Mouse (Mus musculus): ENCODE results near the gene Rtp2. TPM values are rescaled to one million over a fixed set of nuclear protein-coding genes. Genes with fewer than 3 reads are reported as not detected.

The Rtp2 gene
- polyA plus RNA-seq (2014; fragmentation: Nextera tagmentation; extraction: Ambion mirVana): not detected in 2 replicates

GRCm38 (mm10) chr16:23932294-23932693, at the start of gene Rtp2:
Gene Rtp2, minus strand, starts transcription at chr16:23932394.
- no peaks in the 10 kb centered on the region for H3K27me3 ChIP-seq (ENCODE audit: control insufficient read depth, insufficient read depth, low read length)
- H3K4me1 ChIP-seq (ENCODE audit: control insufficient read depth in 2 of 2, insufficient read depth in 2 of 2, low read length in 2 of 2): peaks cover 0 to 6% of the 10 kb centered on the region in 2 experiments; a peak in 1 of 4 replicates
- H3K9ac ChIP-seq (ENCODE audit: low read length): no peak within 1 kb of the TSS
- no peaks in the 10 kb centered on the region for H3K9me3 ChIP-seq (ENCODE audit: control insufficient read depth, low read length)
- peak within 1 kb of the TSS; percentile 52 for H3K4me2 ChIP-seq (ENCODE audit: low read length)
- H3K36me3 ChIP-seq (ENCODE audit: control insufficient read depth, insufficient read depth, low read length): no peaks in the 10 kb centered on the region
- H3K4me3 ChIP-seq (ENCODE audit: control insufficient read depth in 1 of 2, insufficient read depth in 1 of 2, low read depth in 1 of 2, low read length in 2 of 2): peak within 1 kb of the TSS; percentile 17 to 20
- H3K27ac ChIP-seq (replicated peaks in 1 of 2; ENCODE audit: control insufficient read depth in 1 of 2, insufficient read depth in 1 of 2, low read depth in 2 of 2, low read length in 2 of 2): no peak within 1 kb of the TSS
- no peak for ATAC-seq (ENCODE audit: insufficient number of reproducible peaks, insufficient read depth, low FRiP score, low read depth)
- WGBS: 82% methylated on average over 11 of the region's 11 CpGs

DNA sequence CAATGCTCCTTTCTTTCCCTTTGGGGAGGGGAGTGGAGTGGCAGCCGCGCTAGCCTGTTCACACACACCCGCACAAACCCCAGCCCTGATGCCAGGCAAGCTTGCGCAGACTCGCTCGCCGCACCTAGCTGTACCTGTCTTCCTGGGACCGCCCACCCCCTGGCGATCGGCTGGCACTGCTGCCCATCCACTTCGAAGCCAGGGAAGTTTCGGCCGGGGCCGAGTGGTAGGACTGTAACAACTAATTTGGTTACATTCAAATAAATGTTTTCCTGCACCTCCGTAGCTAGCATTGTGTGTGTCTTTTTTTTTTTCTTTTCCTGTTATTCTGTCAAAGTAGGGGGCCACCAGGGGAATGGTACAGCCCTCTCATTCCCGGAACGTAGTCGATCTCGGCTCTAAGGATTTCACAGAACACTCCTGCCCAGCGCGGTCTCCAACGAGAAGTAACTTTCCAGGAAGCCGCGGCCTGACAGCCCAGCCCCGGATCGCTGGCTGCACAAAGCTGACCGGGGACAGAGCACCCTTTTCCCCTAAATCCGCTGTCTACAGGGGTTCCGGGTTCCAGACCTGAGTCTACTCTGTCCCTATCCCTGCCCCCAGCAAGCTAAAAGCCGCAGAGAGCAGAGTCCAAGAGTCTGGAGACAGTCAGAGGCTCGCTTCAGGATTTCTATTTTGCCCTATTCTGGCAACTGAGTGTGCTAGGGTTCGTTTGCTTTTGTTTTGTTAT, 49.0 kb upstream of the Rtp2 start:
- Histone ChIP-seq H3K4me3 (ENCODE audit: control insufficient read depth in 1 of 2, insufficient read depth in 1 of 2, low read depth in 1 of 2, low read length in 2 of 2) (peak overlapping the region; percentile 48 to 54), H3K36me3 (ENCODE audit: control insufficient read depth, insufficient read depth, low read length) (no peaks in the 10 kb centered on the region), H3K4me1 (ENCODE audit: control insufficient read depth in 2 of 2, insufficient read depth in 2 of 2, low read length in 2 of 2) (peaks cover 13 to 31% of the 10 kb centered on the region in 2 experiments), H3K27ac (replicated peaks in 1 of 2; ENCODE audit: control insufficient read depth in 1 of 2, insufficient read depth in 1 of 2, low read depth in 2 of 2, low read length in 2 of 2) (no peak overlapping the region), H3K27me3 (ENCODE audit: control insufficient read depth, insufficient read depth, low read length) (0 out of 2 replicates have a peak, but pooled peaks cover 7% of the 10 kb centered on the region), H3K9ac (ENCODE audit: low read length) (peak overlapping the region; percentile 74), H3K4me2 (ENCODE audit: low read length) (peak overlapping the region; percentile 99), H3K9me3 (ENCODE audit: control insufficient read depth, low read length) (no peaks in the 10 kb centered on the region)
- no peak for ATAC-seq (ENCODE audit: insufficient number of reproducible peaks, insufficient read depth, low FRiP score, low read depth)
- under 1% methylated on average over 32 of the region's 32 CpGs for WGBS

GRCm38 (mm10) chr16:23980201-23980870, 48.1 kb upstream of the Rtp2 start:
- 0 out of 2 replicates have a peak, but pooled peaks cover 7% of the 10 kb centered on the region for H3K27me3 ChIP-seq (ENCODE audit: control insufficient read depth, insufficient read depth, low read length)
- no peaks in the 10 kb centered on the region for H3K9me3 ChIP-seq (ENCODE audit: control insufficient read depth, low read length)
- no peaks in the 10 kb centered on the region for H3K36me3 ChIP-seq (ENCODE audit: control insufficient read depth, insufficient read depth, low read length)
- H3K4me3 ChIP-seq (ENCODE audit: control insufficient read depth in 1 of 2, insufficient read depth in 1 of 2, low read depth in 1 of 2, low read length in 2 of 2): peak overlapping the region; percentile 48 to 54
- H3K4me1 ChIP-seq (ENCODE audit: control insufficient read depth in 2 of 2, insufficient read depth in 2 of 2, low read length in 2 of 2): peaks cover 11 to 23% of the 10 kb centered on the region in 2 experiments; a peak in 3 of 4 replicates
- peak overlapping the region; percentile 99 for H3K4me2 ChIP-seq (ENCODE audit: low read length)
- ATAC-seq (ENCODE audit: insufficient number of reproducible peaks, insufficient read depth, low FRiP score, low read depth): no peak
- peak overlapping the region; percentile 74 for H3K9ac ChIP-seq (ENCODE audit: low read length)
- 19% methylated on average over 11 of the region's 11 CpGs for WGBS
- H3K27ac ChIP-seq (replicated peaks in 1 of 2; ENCODE audit: control insufficient read depth in 1 of 2, insufficient read depth in 1 of 2, low read depth in 2 of 2, low read length in 2 of 2): no peak overlapping the region

GRCm38 (mm10) chr16:23979446-23979845, 47.3 kb upstream of the Rtp2 start:
- H3K27me3 ChIP-seq (ENCODE audit: control insufficient read depth, insufficient read depth, low read length): 0 out of 2 replicates have a peak, but pooled peaks cover 7% of the 10 kb centered on the region
- H3K27ac ChIP-seq (replicated peaks in 1 of 2; ENCODE audit: control insufficient read depth in 1 of 2, insufficient read depth in 1 of 2, low read depth in 2 of 2, low read length in 2 of 2): no peak overlapping the region
- no peak overlapping the region for H3K4me3 ChIP-seq (ENCODE audit: control insufficient read depth in 1 of 2, insufficient read depth in 1 of 2, low read depth in 1 of 2, low read length in 2 of 2)
- no peak overlapping the region for H3K9ac ChIP-seq (ENCODE audit: low read length)
- no peak for ATAC-seq (ENCODE audit: insufficient number of reproducible peaks, insufficient read depth, low FRiP score, low read depth)
- H3K36me3 ChIP-seq (ENCODE audit: control insufficient read depth, insufficient read depth, low read length): no peaks in the 10 kb centered on the region
- H3K4me2 ChIP-seq (ENCODE audit: low read length): no peak overlapping the region
- WGBS: 88% methylated on average over 9 of the region's 9 CpGs
- peaks cover 11 to 20% of the 10 kb centered on the region in 2 experiments; a peak in 3 of 4 replicates for H3K4me1 ChIP-seq (ENCODE audit: control insufficient read depth in 2 of 2, insufficient read depth in 2 of 2, low read length in 2 of 2)
- H3K9me3 ChIP-seq (ENCODE audit: control insufficient read depth, low read length): no peaks in the 10 kb centered on the region

DNA sequence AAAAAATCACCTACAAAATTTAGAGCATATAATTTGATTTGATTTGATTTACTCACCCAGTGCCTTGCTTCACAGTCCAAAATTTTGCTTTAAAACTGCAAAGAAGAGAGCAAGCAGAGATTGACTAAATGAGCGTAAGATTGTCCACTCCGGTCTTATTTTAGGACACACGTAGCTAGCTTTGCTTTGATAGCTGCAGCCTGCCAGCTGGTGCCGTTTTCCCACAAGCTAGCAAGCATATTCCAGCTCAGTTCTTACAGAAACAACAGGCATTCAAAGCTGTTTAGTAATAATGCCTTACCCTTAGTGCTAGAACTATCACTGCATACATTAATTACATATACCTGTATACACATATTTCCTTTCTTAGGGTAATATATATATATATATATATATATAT, 46.3 kb upstream of the Rtp2 start:
- WGBS: 70% methylated on average over 4 of the region's 4 CpGs
- ATAC-seq (ENCODE audit: insufficient number of reproducible peaks, insufficient read depth, low FRiP score, low read depth): no peak

DNA sequence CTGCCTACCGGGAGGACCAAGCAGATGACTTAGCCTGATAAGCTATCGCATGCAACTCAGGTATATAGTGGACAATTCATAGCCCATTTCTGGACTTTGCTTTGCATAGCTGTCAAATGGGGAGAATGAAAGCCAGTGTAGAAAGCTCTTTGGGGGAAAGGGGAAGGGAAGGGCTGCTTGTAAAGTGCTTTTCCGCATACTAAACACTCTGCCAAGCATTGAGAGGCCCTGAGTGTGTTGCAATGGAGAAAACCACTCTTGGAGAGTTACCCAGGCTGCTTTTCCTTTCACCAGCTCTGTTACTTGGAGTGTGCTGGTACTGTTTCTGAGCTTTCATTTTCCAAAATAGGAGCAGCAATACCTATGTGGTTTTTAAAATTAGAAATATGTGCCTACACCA, 45.5 kb upstream of the Rtp2 start:
- Histone ChIP-seq H3K27me3 (ENCODE audit: control insufficient read depth, insufficient read depth, low read length) (0 out of 2 replicates have a peak, but pooled peaks cover 7% of the 10 kb centered on the region), H3K4me1 (ENCODE audit: control insufficient read depth in 2 of 2, insufficient read depth in 2 of 2, low read length in 2 of 2) (peaks cover 19 to 27% of the 10 kb centered on the region in 2 experiments), H3K36me3 (ENCODE audit: control insufficient read depth, insufficient read depth, low read length) (0 out of 2 replicates have a peak, but pooled peaks cover 1% of the 10 kb centered on the region), H3K9ac (ENCODE audit: low read length) (no peak overlapping the region), H3K27ac (replicated peaks in 1 of 2; ENCODE audit: control insufficient read depth in 1 of 2, insufficient read depth in 1 of 2, low read depth in 2 of 2, low read length in 2 of 2) (no peak overlapping the region), H3K4me2 (ENCODE audit: low read length) (no peak overlapping the region), H3K9me3 (ENCODE audit: control insufficient read depth, low read length) (no peaks in the 10 kb centered on the region), H3K4me3 (ENCODE audit: control insufficient read depth in 1 of 2, insufficient read depth in 1 of 2, low read depth in 1 of 2, low read length in 2 of 2) (no peak overlapping the region)
- WGBS: 82% methylated on average over 3 of the region's 3 CpGs
- no peak for ATAC-seq (ENCODE audit: insufficient number of reproducible peaks, insufficient read depth, low FRiP score, low read depth)

More for the DNA sequence above, 46.3 kb upstream of the Rtp2 start:
- Histone ChIP-seq H3K36me3 (ENCODE audit: control insufficient read depth, insufficient read depth, low read length) (no peaks in the 10 kb centered on the region), H3K4me2 (ENCODE audit: low read length) (no peak overlapping the region), H3K4me1 (ENCODE audit: control insufficient read depth in 2 of 2, insufficient read depth in 2 of 2, low read length in 2 of 2) (peaks cover 15 to 21% of the 10 kb centered on the region in 2 experiments), H3K9me3 (ENCODE audit: control insufficient read depth, low read length) (no peaks in the 10 kb centered on the region), H3K4me3 (ENCODE audit: control insufficient read depth in 1 of 2, insufficient read depth in 1 of 2, low read depth in 1 of 2, low read length in 2 of 2) (no peak overlapping the region), H3K27me3 (ENCODE audit: control insufficient read depth, insufficient read depth, low read length) (0 out of 2 replicates have a peak, but pooled peaks cover 7% of the 10 kb centered on the region), H3K9ac (ENCODE audit: low read length) (no peak overlapping the region), H3K27ac (replicated peaks in 1 of 2; ENCODE audit: control insufficient read depth in 1 of 2, insufficient read depth in 1 of 2, low read depth in 2 of 2, low read length in 2 of 2) (no peak overlapping the region)

GRCm38 (mm10) chr16:23976196-23976595, 44.0 kb upstream of the Rtp2 start:
- no peak overlapping the region for H3K27ac ChIP-seq (replicated peaks in 1 of 2; ENCODE audit: control insufficient read depth in 1 of 2, insufficient read depth in 1 of 2, low read depth in 2 of 2, low read length in 2 of 2)
- H3K9ac ChIP-seq (ENCODE audit: low read length): no peak overlapping the region
- 0 out of 2 replicates have a peak, but pooled peaks cover 7% of the 10 kb centered on the region for H3K27me3 ChIP-seq (ENCODE audit: control insufficient read depth, insufficient read depth, low read length)
- no peak overlapping the region for H3K4me3 ChIP-seq (ENCODE audit: control insufficient read depth in 1 of 2, insufficient read depth in 1 of 2, low read depth in 1 of 2, low read length in 2 of 2)
- H3K4me1 ChIP-seq (ENCODE audit: control insufficient read depth in 2 of 2, insufficient read depth in 2 of 2, low read length in 2 of 2): peaks cover 23 to 31% of the 10 kb centered on the region in 2 experiments
- H3K4me2 ChIP-seq (ENCODE audit: low read length): no peak overlapping the region
- H3K36me3 ChIP-seq (ENCODE audit: control insufficient read depth, insufficient read depth, low read length): 0 out of 2 replicates have a peak, but pooled peaks cover 3% of the 10 kb centered on the region
- H3K9me3 ChIP-seq (ENCODE audit: control insufficient read depth, low read length): no peaks in the 10 kb centered on the region
- no peak for ATAC-seq (ENCODE audit: insufficient number of reproducible peaks, insufficient read depth, low FRiP score, low read depth)
- 78% methylated on average over 2 of the region's 2 CpGs for WGBS

Data from heart, embryonic 14.5 days (tissue).